Mouse (Mus musculus) lung, embryonic 14.5 days (tissue): ENCODE measurements around the gene Dab2ip. TPM values are rescaled to one million over a fixed set of nuclear protein-coding genes. Genes with fewer than 3 reads are reported as not detected.

Experiments
- ATAC-seq: fragments of 200-750 bp; cut with Nextera tagmentation; 2 replicates; pipeline ENCODE4 v1.8.0; 2017; ENCODE audit warnings: mild to moderate bottlenecking, moderate TSS enrichment, moderate library complexity; ENCODE audit not compliant: insufficient read depth
- DNase-seq: peaks from one replicate; pipeline ENCODE4 v3.0.0-alpha.2; 2015
- H3K27ac ChIP-seq: fragments of 300-500 bp; sonication (generic); 2 replicates; pipeline ENCODE4 v1.5.1; 2014; ENCODE audit warnings: low read depth, mild to moderate bottlenecking, moderate library complexity
- H3K27me3 ChIP-seq: fragments of 300-500 bp; sonication (generic); 2 replicates; pipeline ENCODE4 v1.6.1; 2014; ENCODE audit warnings: low read length, control low read depth; ENCODE audit not compliant: insufficient read depth
- H3K36me3 ChIP-seq: fragments of 300-500 bp; sonication (generic); 2 replicates; pipeline ENCODE4 v1.6.1; 2014; ENCODE audit warnings: control low read depth; ENCODE audit not compliant: insufficient read depth
- H3K4me1 ChIP-seq: fragments of 300-500 bp; sonication (generic); 2 replicates; pipeline ENCODE4 v1.6.1; 2014; ENCODE audit warnings: antibody characterized with exemption, control low read depth; ENCODE audit not compliant: insufficient read depth
- H3K4me2 ChIP-seq: fragments of 300-500 bp; sonication (generic); 2 replicates; pipeline ENCODE4 v1.6.1; 2014; ENCODE audit warnings: mild to moderate bottlenecking
- H3K4me3 ChIP-seq: fragments of 300-500 bp; sonication (generic); 2 replicates; pipeline ENCODE4 v1.5.1; 2014; ENCODE audit warnings: low read depth, low read length
- H3K9ac ChIP-seq: fragments of 300-500 bp; sonication (generic); 2 replicates; pipeline ENCODE4 v1.6.1; 2014
- H3K9me3 ChIP-seq: fragments of 300-500 bp; sonication (generic); 2 replicates; pipeline ENCODE4 v1.6.1; 2016; ENCODE audit warnings: low read depth, low read length, control low read depth
- CTCF ChIP-seq: IDR thresholded peaks from 2 replicates; pipeline ENCODE4 v1.5.1; 2016; ENCODE audit warnings: antibody characterized with exemption, low read depth
- WGBS: fragments of 180-500 bp; shearing (Covaris S2); extraction: QIAGEN DNeasy Blood & Tissue Kit; methylation state at CpG from one replicate; pipeline ENCODE4 v1.1.7; 2014; 5-methylcytosine and 5-hydroxymethylcytosine counted together
- polyA plus RNA-seq: library from polyadenylated mRNA; unstranded; fragments of >200 nt; fragmentation: Nextera tagmentation; extraction: Ambion mirVana; gene quantifications from 2 replicates; pipeline ENCODE4 v1.2.1, GENCODE M21; 2014

Dab2ip gene
- polyA plus RNA-seq, 1 experiment from 2014 or later: 61.4 TPM

DNA sequence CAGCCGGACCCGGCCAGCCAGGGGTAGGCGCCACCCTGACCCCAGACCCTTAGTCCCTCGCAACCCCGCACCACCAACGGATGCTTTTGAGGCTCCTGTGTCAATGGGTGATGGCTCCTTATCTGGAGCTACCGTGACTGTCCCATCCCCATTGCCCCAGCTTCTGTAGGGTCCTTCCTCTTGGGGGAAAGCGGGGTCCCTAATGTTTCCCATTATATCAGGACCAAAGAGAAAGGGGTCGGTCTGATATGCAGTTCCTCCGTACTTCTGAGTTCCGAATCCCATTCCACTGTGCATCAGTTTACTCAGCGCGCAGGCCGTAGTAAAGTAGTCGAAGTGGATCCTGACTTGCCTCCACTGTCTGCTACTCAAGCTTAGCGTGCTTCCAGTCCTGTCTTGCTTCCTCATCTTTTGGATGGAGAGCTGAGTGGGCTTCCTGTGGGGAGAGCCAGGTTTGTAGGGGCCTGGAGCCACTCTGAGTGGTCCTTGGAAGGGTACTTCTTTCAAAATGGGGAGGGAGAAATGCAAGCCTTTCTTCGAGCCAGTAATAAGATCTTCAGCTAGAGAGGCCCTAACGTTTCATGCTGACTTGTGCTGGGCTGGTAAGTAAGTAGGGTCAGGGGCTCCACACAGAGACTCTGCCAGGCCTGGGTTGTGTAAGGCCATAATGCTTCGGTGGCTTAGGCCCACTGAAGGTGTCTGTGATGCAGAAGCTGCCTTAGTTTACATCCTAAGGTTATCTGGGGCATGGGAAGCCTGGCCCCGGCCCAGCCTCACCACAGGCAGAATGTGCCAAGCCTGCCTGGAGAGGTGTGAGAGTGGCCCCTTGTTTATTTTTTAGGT is 64.4 kb downstream of the Dab2ip start:
- H3K4me3 ChIP-seq: peak overlapping the region; percentile 76
- H3K9me3 ChIP-seq: no peaks in the 10 kb centered on the region
- peak overlapping the region; percentile 79 for H3K27ac ChIP-seq
- WGBS: 2% methylated on average over 20 of the region's 20 CpGs
- H3K4me1 ChIP-seq: peaks cover 60% of the 10 kb centered on the region
- peak; percentile 15; the same call in 1 of the 2 replicates for ATAC-seq
- H3K4me2 ChIP-seq: peak overlapping the region; percentile 79
- peak; percentile 41 for DNase-seq
- H3K36me3 ChIP-seq: peaks cover 20% of the 10 kb centered on the region; the same call in 1 of the 2 replicates
- peak overlapping the region; percentile 81 for H3K9ac ChIP-seq
- H3K27me3 ChIP-seq: no peaks in the 10 kb centered on the region
- no peak for TF ChIP-seq CTCF

DNA sequence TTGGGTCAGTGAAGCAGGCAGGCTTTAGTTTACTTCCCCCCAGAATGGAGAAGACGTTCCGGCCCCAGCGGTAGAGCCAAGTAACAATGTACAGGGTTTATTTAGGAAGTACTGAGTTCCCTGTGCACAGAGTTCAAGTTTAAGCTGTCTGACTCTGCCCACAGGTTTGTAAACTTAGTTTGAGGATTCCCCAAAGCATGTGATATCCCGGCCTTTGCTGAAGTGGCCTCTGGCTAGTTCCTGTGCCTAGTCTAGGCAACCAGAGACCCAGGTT is 65.0 kb downstream of the Dab2ip start:
- TF ChIP-seq CTCF: no peak
- peak; percentile 44 for DNase-seq
- no peaks in the 10 kb centered on the region for H3K27me3 ChIP-seq
- H3K4me3 ChIP-seq: peak overlapping the region; percentile 76
- H3K27ac ChIP-seq: peak overlapping the region; percentile 79
- H3K9ac ChIP-seq: peak overlapping the region; percentile 81
- peaks cover 65% of the 10 kb centered on the region for H3K4me1 ChIP-seq
- no peak for ATAC-seq
- H3K36me3 ChIP-seq: peaks cover 20% of the 10 kb centered on the region; the same call in 1 of the 2 replicates
- H3K4me2 ChIP-seq: peak overlapping the region; percentile 79
- no peaks in the 10 kb centered on the region for H3K9me3 ChIP-seq
- 13% methylated on average over 4 of the region's 4 CpGs for WGBS

DNA sequence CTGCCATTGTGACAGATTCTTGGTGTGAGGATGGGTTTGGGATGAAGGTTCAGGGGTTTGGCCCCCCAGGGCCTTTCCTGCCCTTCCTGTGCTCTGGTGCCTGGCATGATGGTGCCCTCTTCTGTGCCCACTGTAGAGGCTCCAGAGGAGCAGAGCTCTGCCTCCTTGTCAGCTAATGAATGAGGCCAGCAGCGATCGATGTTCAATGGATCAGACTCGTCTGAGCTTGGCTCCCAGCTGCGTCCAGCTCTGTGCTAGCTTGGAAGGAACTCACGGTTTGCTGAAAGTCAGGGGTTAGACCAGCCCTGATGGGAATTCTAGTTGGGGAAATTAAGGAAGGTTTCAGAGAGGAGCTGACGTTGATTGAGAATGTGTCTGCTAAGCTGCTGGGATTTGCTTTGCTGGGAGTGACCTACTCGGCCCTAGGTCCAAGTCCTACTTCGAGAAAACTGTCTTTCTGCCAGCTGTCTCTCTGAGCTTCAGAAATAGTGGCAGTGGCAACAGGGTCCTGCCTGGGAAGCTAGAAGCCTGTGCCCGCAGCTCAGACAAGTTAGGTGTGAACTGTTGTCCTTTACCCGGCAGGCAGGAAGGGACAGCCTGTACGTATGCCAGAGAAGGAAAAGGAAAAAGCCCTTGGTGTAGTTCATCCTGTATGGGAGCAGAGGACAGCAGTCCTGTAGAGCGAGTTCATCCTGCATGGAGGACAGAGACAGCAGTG is 65.5 kb downstream of the Dab2ip start:
- Histone ChIP-seq H3K27me3 (no peaks in the 10 kb centered on the region), H3K4me2 (peak overlapping the region; percentile 79), H3K9ac (peak overlapping the region; percentile 81), H3K4me1 (peaks cover 66% of the 10 kb centered on the region), H3K27ac (peak overlapping the region; percentile 79), H3K9me3 (no peaks in the 10 kb centered on the region), H3K4me3 (peak overlapping the region; percentile 76), H3K36me3 (peaks cover 20% of the 10 kb centered on the region; the same call in 1 of the 2 replicates)
- DNase-seq: peak; percentile 50
- TF ChIP-seq CTCF: no peak
- no peak for ATAC-seq
- WGBS: 26% methylated on average over 12 of the region's 12 CpGs

DNA sequence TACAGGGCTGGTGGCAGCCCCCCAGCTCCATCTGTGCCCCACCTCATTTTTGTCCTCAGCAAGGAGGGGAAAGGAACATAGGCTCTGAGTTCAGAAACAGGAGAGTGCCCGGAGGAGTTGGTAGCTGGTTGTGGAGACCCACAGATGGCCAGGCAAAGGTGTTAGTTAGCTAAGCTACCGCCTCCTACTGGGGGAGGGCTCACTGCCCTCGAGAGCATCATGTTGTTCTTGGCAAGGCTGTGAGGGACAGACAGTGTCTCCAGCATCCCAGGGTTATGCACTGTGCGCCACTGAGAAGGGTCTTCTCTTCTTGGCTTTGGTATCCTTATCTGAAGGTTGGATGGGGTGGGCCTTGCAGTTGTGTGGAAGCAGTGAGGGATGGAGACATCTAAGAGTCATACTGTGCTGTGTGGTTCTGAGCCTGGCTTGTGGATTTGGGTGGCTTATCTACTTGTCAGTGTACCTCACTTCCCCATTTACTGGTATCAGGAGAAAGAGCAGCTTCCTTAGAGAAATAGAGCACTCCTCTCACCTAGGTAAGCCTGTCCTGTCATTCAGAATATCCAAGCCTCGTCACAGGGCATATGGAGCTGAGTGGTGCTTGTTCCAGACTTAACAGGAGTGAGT is 66.4 kb downstream of the Dab2ip start:
- no peak overlapping the region; the same call in 1 of the 2 replicates for H3K9ac ChIP-seq
- TF ChIP-seq CTCF: peak; percentile 30; the same call in 1 of the 2 replicates
- no peak overlapping the region; the same call in 1 of the 2 replicates for H3K4me3 ChIP-seq
- H3K9me3 ChIP-seq: no peaks in the 10 kb centered on the region
- no peak overlapping the region for H3K27ac ChIP-seq
- 64% methylated on average over 5 of the region's 5 CpGs for WGBS
- H3K36me3 ChIP-seq: peaks cover 20% of the 10 kb centered on the region; the same call in 1 of the 2 replicates
- ATAC-seq: no peak
- no peaks in the 10 kb centered on the region for H3K27me3 ChIP-seq
- no peak for DNase-seq
- H3K4me2 ChIP-seq: peak overlapping the region; percentile 79
- H3K4me1 ChIP-seq: peaks cover 62% of the 10 kb centered on the region

DNA sequence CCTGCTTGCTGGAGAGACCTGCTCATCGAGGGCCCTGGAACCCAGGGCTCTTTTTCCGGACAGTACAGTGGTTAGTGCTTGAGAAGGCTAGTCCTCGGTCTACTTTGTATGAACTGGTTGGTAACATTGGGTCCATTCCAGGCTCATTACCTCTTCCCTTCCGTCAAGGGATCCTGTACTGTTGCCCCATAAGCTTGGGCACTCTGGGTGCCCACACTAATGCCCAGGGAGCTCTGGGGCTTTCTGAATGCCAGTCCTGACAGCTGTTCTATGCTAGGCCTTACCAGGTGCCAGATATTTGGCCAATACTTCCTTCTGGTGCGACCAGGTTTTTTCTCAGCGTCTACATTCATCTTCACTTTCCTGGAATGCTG is 66.9 kb downstream of the Dab2ip start:
- Histone ChIP-seq H3K4me3 (no peak overlapping the region), H3K4me2 (no peak overlapping the region), H3K27ac (no peak overlapping the region), H3K27me3 (no peaks in the 10 kb centered on the region), H3K9me3 (no peaks in the 10 kb centered on the region), H3K4me1 (peaks cover 57% of the 10 kb centered on the region), H3K36me3 (peaks cover 20% of the 10 kb centered on the region; the same call in 1 of the 2 replicates), H3K9ac (no peak overlapping the region)
- 88% methylated on average over 6 of the region's 6 CpGs for WGBS
- DNase-seq (no peak), ATAC-seq (no peak)
- no peak for TF ChIP-seq CTCF

DNA sequence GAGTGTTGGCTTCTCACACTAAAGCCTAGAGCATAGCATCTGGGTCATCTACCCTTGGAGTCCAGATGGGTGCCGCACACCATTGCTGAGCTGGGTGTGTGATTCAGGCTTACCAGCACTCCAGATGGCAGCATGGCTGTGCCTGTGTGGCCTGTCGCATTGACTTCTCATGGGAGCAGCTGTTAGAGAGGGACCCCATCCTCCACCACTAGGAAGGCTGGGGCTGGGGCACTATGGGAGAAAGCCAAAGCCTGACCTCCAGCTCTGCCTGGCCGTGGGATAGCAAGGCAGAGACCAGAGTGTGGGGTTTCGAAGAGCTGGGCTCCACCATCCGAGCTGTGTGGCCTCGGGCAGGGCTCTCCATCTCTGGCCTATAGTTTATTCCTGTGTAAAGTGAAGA is 67.5 kb downstream of the Dab2ip start:
- H3K4me3 ChIP-seq: no peak overlapping the region
- no peaks in the 10 kb centered on the region for H3K9me3 ChIP-seq
- 0 out of 2 replicates have a peak overlapping the region, but pooled peaks have one; percentile 1 for H3K27ac ChIP-seq
- no peak for TF ChIP-seq CTCF
- no peak for DNase-seq
- no peaks in the 10 kb centered on the region for H3K27me3 ChIP-seq
- WGBS: 74% methylated on average over 6 of the region's 6 CpGs
- peaks cover 20% of the 10 kb centered on the region; the same call in 1 of the 2 replicates for H3K36me3 ChIP-seq
- H3K4me1 ChIP-seq: peaks cover 53% of the 10 kb centered on the region
- no peak overlapping the region for H3K4me2 ChIP-seq
- H3K9ac ChIP-seq: no peak overlapping the region
- ATAC-seq: no peak
